Mouse (Mus musculus) embryo, embryonic 9.5 days (tissue): ENCODE results near the gene Mobp.

ENCODE experiments used
- DNase-seq: peaks from one replicate; pipeline ENCODE4 v3.0.0-alpha.2; 2017; ENCODE audit errors: extremely low spot score

The Mobp gene

GRCm38 (mm10) chr9:120134529-120135160 lies 14.9 kb upstream of the Mobp start:
- DNase-seq: peak; percentile 24

- no peak for DNase-seq
Observed at GRCm38 (mm10) chr9:120135454-120135853, 14.1 kb upstream of the Mobp start.

GRCm38 (mm10) chr9:120140652-120141051 lies 8.9 kb upstream of the Mobp start:
- peak; percentile 70 for DNase-seq

- no peak for DNase-seq
Observed at GRCm38 (mm10) chr9:120144474-120144873, 5.0 kb upstream of the Mobp start.

GRCm38 (mm10) chr9:120151152-120151551 lies 1.6 kb downstream of the Mobp start:
- no peak for DNase-seq

GRCm38 (mm10) chr9:120151906-120152399 lies 2.4 kb downstream of the Mobp start:
- DNase-seq: no peak

- DNase-seq: no peak
Observed at GRCm38 (mm10) chr9:120158047-120158446, 8.5 kb downstream of the Mobp start.

GRCm38 (mm10) chr9:120163862-120164261 lies 14.4 kb downstream of the Mobp start:
- no peak for DNase-seq

GRCm38 (mm10) chr9:120167826-120168225 lies 18.3 kb downstream of the Mobp start:
- no peak for DNase-seq

GRCm38 (mm10) chr9:120171295-120171694 lies 21.8 kb downstream of the Mobp start:
- peak; percentile 49 for DNase-seq

GRCm38 (mm10) chr9:120174436-120175137 lies 25.1 kb downstream of the Mobp start:
- DNase-seq: no peak

GRCm38 (mm10) chr9:120178813-120179212 lies 29.3 kb downstream of the Mobp start:
- DNase-seq: no peak

GRCm38 (mm10) chr9:120184499-120184898 lies 35.0 kb downstream of the Mobp start:
- peak; percentile 49 for DNase-seq

GRCm38 (mm10) chr9:120186856-120187255 lies 37.3 kb downstream of the Mobp start:
- DNase-seq: no peak

- no peak for DNase-seq
Observed at GRCm38 (mm10) chr9:120190891-120191290, 41.4 kb downstream of the Mobp start.

GRCm38 (mm10) chr9:120191362-120192098 lies 42.0 kb downstream of the Mobp start:
- DNase-seq: peak; percentile 84

GRCm38 (mm10) chr9:120192742-120193141 lies 43.2 kb downstream of the Mobp start:
- DNase-seq: no peak

- DNase-seq: no peak
Observed at GRCm38 (mm10) chr9:120200873-120201272, 51.4 kb downstream of the Mobp start.

GRCm38 (mm10) chr9:120201743-120202142 lies 52.2 kb downstream of the Mobp start:
- DNase-seq: no peak

- DNase-seq: peak; percentile 22
Observed at GRCm38 (mm10) chr9:120202683-120203082, 53.2 kb downstream of the Mobp start.

GRCm38 (mm10) chr9:120203936-120204335 lies 54.4 kb downstream of the Mobp start:
- DNase-seq: no peak

GRCm38 (mm10) chr9:120206897-120207296 lies 57.4 kb downstream of the Mobp start:
- DNase-seq: no peak

GRCm38 (mm10) chr9:120210068-120210467 lies 60.6 kb downstream of the Mobp start:
- DNase-seq: peak; percentile 16
